Mouse (Mus musculus): Measurements from ENCODE around the gene Olfr1295. TPM values are rescaled to one million over a fixed set of nuclear protein-coding genes. Genes with fewer than 3 reads are reported as not detected.
A peak's percentile ranks its signal among the peaks of the same experiment; 100 is the strongest.

Olfr1295 gene
- not detected in 2 replicates for polyA plus RNA-seq (2014; fragmentation: Nextera tagmentation; extraction: Ambion mirVana)

- ATAC-seq (ENCODE audit: low FRiP score) = no peak
- Histone ChIP-seq H3K9ac (no peak within 1 kb of the TSS), H3K9me3 (ENCODE audit: control insufficient read depth, low read length) (no peaks in the 10 kb centered on the region), H3K27me3 (ENCODE audit: control insufficient read depth, insufficient read depth, low read length) (no peaks in the 10 kb centered on the region), H3K4me2 (replicated peaks) (no peak within 1 kb of the TSS), H3K4me3 (replicated peaks; ENCODE audit: low read length) (no peak within 1 kb of the TSS), H3K27ac (no peak within 1 kb of the TSS), H3K36me3 (replicated peaks; ENCODE audit: control insufficient read depth, insufficient read depth) (no peaks in the 10 kb centered on the region), H3K4me1 (replicated peaks; ENCODE audit: control insufficient read depth, insufficient read depth, low read length) (no peaks in the 10 kb centered on the region)
- DNase-seq (ENCODE audit: low spot score) = no peak
Measured at GRCm38 (mm10) chr2:111569581-111569980, at the start of gene Olfr1295. Gene Olfr1295, minus strand, starts transcription at chr2:111569681.

DNA sequence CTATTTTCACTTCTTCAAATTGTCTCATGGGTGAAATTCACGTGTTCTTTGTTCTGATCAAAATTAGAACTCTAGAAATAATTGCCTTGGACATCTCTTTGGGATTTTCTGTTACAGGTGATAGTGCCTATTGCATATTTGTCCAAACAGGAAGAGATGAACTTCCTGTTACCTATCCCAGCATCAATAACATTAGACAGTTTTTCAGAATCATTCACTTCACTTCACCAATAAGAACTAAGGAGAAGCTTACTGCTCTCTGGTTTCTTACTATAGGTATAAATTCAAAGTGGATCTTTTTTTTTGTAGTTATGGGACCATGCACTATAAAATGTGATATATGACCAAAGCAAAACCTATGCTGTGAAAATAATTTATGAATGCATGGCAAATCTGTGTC, 29.3 kb downstream of the Olfr1295 start, which contains the start of gene Olfr1294:
Gene Olfr1294 (minus strand): TSS at position 101 of the 400 bp plus-strand sequence.
- H3K36me3 ChIP-seq (replicated peaks; ENCODE audit: control insufficient read depth, insufficient read depth) = no peaks in the 10 kb centered on the region
- H3K9me3 ChIP-seq (ENCODE audit: control insufficient read depth, low read length) = no peaks in the 10 kb centered on the region
- H3K4me1 ChIP-seq (replicated peaks; ENCODE audit: control insufficient read depth, insufficient read depth, low read length) = no peaks in the 10 kb centered on the region
- no peak within 1 kb of the TSS for H3K9ac ChIP-seq
- no peaks in the 10 kb centered on the region for H3K27me3 ChIP-seq (ENCODE audit: control insufficient read depth, insufficient read depth, low read length)
- H3K4me3 ChIP-seq (replicated peaks; ENCODE audit: low read length) = no peak within 1 kb of the TSS
- no peak within 1 kb of the TSS for H3K4me2 ChIP-seq (replicated peaks)
- 53% methylated on average over 1 of the region's 1 CpGs for WGBS
- H3K27ac ChIP-seq = no peak within 1 kb of the TSS
- ATAC-seq (ENCODE audit: low FRiP score) = no peak
- DNase-seq (ENCODE audit: low spot score) = no peak

- no peaks in the 10 kb centered on the region for H3K36me3 ChIP-seq (replicated peaks; ENCODE audit: control insufficient read depth, insufficient read depth)
- WGBS = 93% methylated on average over 1 of the region's 1 CpGs
- H3K4me2 ChIP-seq (replicated peaks) = no peak within 1 kb of the TSS
- no peak for DNase-seq (ENCODE audit: low spot score)
- no peak within 1 kb of the TSS for H3K9ac ChIP-seq
- peaks cover 2% of the 10 kb centered on the region; the same call in 1 of the 2 replicates for H3K9me3 ChIP-seq (ENCODE audit: control insufficient read depth, low read length)
- ATAC-seq (ENCODE audit: low FRiP score) = no peak
- no peaks in the 10 kb centered on the region for H3K27me3 ChIP-seq (ENCODE audit: control insufficient read depth, insufficient read depth, low read length)
- no peaks in the 10 kb centered on the region for H3K4me1 ChIP-seq (replicated peaks; ENCODE audit: control insufficient read depth, insufficient read depth, low read length)
- no peak within 1 kb of the TSS for H3K4me3 ChIP-seq (replicated peaks; ENCODE audit: low read length)
- no peak within 1 kb of the TSS for H3K27ac ChIP-seq
Measured at GRCm38 (mm10) chr2:111524903-111525302, 44.6 kb downstream of the Olfr1295 start, which contains the start of gene Olfr1293-ps. Gene Olfr1293-ps, plus strand, starts transcription at chr2:111525203.

DNA sequence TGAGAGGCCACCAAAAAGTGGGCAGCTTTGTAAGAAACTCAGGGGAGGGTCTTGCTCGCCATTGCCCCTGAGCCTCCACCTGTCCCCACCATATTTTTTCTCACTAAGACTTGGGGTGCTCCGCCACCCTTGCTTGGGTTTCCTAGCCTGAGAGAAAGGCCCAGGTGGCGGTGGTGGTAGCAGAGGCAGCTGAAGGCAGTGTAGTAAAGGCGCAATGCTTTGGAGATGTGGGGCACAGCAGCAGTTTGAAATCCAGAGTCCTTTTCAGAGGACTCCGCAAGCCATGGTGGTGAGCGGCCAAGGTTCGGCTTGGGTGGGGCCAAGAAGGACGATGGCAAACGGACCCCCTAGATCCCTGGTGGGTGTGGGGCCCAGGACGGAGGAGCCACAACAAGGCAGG, 52.0 kb downstream of the Olfr1295 start:
- peaks cover 7% of the 10 kb centered on the region for H3K9me3 ChIP-seq (ENCODE audit: control insufficient read depth, low read length)
- WGBS = 95% methylated on average over 10 of the region's 10 CpGs
- no peaks in the 10 kb centered on the region for H3K4me1 ChIP-seq (replicated peaks; ENCODE audit: control insufficient read depth, insufficient read depth, low read length)
- ATAC-seq (ENCODE audit: low FRiP score) (0 out of 2 replicates have a peak, but pooled peaks have one; percentile 21), DNase-seq (ENCODE audit: low spot score) (no peak)
- H3K4me3 ChIP-seq (replicated peaks; ENCODE audit: low read length) = no peak overlapping the region
- H3K4me2 ChIP-seq (replicated peaks) = no peak overlapping the region
- H3K9ac ChIP-seq = no peak overlapping the region
- no peaks in the 10 kb centered on the region for H3K27me3 ChIP-seq (ENCODE audit: control insufficient read depth, insufficient read depth, low read length)
- H3K27ac ChIP-seq = no peak overlapping the region
- H3K36me3 ChIP-seq (replicated peaks; ENCODE audit: control insufficient read depth, insufficient read depth) = no peaks in the 10 kb centered on the region

Other genes starting within 250 kb of the Olfr1295 start
- not detected in 2 replicates for gene Olfr1281, start 243.2 kb downstream of the Olfr1295 start, polyA plus RNA-seq (2014; fragmentation: Nextera tagmentation; extraction: Ambion mirVana)
- gene Olfr1282, start 233.6 kb downstream of the Olfr1295 start, polyA plus RNA-seq (2014; fragmentation: Nextera tagmentation; extraction: Ambion mirVana) = not detected in 2 replicates
- gene Olfr1283, start 202.9 kb downstream of the Olfr1295 start, polyA plus RNA-seq (2014; fragmentation: Nextera tagmentation; extraction: Ambion mirVana) = not detected in 2 replicates
- not detected in 2 replicates for gene Olfr1284, start 194.2 kb downstream of the Olfr1295 start, polyA plus RNA-seq (2014; fragmentation: Nextera tagmentation; extraction: Ambion mirVana)
- not detected in 2 replicates for gene Olfr1286, start 146.6 kb downstream of the Olfr1295 start, polyA plus RNA-seq (2014; fragmentation: Nextera tagmentation; extraction: Ambion mirVana)
- not detected in 2 replicates for gene Olfr1287, start 120.5 kb downstream of the Olfr1295 start, polyA plus RNA-seq (2014; fragmentation: Nextera tagmentation; extraction: Ambion mirVana)
- not detected in 2 replicates for gene Olfr1288, start 95.6 kb downstream of the Olfr1295 start, polyA plus RNA-seq (2014; fragmentation: Nextera tagmentation; extraction: Ambion mirVana)
- not detected in 2 replicates for gene Olfr1289, start 88.9 kb downstream of the Olfr1295 start, polyA plus RNA-seq (2014; fragmentation: Nextera tagmentation; extraction: Ambion mirVana)
- not detected in 2 replicates for gene Olfr1290, start 75.9 kb downstream of the Olfr1295 start, polyA plus RNA-seq (2014; fragmentation: Nextera tagmentation; extraction: Ambion mirVana)
- gene Olfr1291-ps1, start 72.5 kb downstream of the Olfr1295 start, polyA plus RNA-seq (2014; fragmentation: Nextera tagmentation; extraction: Ambion mirVana) = not detected in 2 replicates
- not detected in 2 replicates for gene Olfr1293-ps, start 44.5 kb downstream of the Olfr1295 start, polyA plus RNA-seq (2014; fragmentation: Nextera tagmentation; extraction: Ambion mirVana)
- not detected in 2 replicates for gene Olfr1294, start 29.4 kb downstream of the Olfr1295 start, polyA plus RNA-seq (2014; fragmentation: Nextera tagmentation; extraction: Ambion mirVana)
- gene Olfr1297, start 56.8 kb upstream of the Olfr1295 start, polyA plus RNA-seq (2014; fragmentation: Nextera tagmentation; extraction: Ambion mirVana) = not detected in 2 replicates
- not detected in 2 replicates for gene Olfr1298, start 79.5 kb upstream of the Olfr1295 start, polyA plus RNA-seq (2014; fragmentation: Nextera tagmentation; extraction: Ambion mirVana)
- not detected in 2 replicates for gene Olfr1299, start 91.7 kb upstream of the Olfr1295 start, polyA plus RNA-seq (2014; fragmentation: Nextera tagmentation; extraction: Ambion mirVana)
- not detected in 2 replicates for gene Olfr1301, start 181.3 kb upstream of the Olfr1295 start, polyA plus RNA-seq (2014; fragmentation: Nextera tagmentation; extraction: Ambion mirVana)
- not detected in 2 replicates for gene Olfr1302, start 207.7 kb upstream of the Olfr1295 start, polyA plus RNA-seq (2014; fragmentation: Nextera tagmentation; extraction: Ambion mirVana)